Mouse (Mus musculus): ENCODE measurements around the gene Nrf1.

GRCm38 (mm10) chr6:30175225-30175917, 127.6 kb downstream of the Nrf1 start:
- TF ChIP-seq CTCF (IDR thresholded peaks at IDR 0.05; ENCODE audit: low read depth) = no peak
- TF ChIP-seq EP300 (IDR thresholded peaks at IDR 0.05; ENCODE audit: low read depth) = no peak

Measured in liver, embryonic 14.5 days (tissue).